Mouse (Mus musculus) cortical plate, adult 2 months (tissue): ENCODE results near the gene Arhgef33.

ENCODE experiments used
- CTCF ChIP-seq: fragments of 200-500 bp; IDR thresholded peaks from 2 replicates; pipeline ENCODE4 v1.5.1; 2011; ENCODE audit warnings: mild to moderate bottlenecking, control low read depth, low read length; ENCODE audit not compliant: insufficient read depth; ENCODE audit errors: extremely low read depth
- POLR2A ChIP-seq: fragments of 200-500 bp; IDR thresholded peaks from 2 replicates; pipeline ENCODE4 v1.6.1; 2011; ENCODE audit warnings: mild to moderate bottlenecking, low read length, control low read depth; ENCODE audit not compliant: insufficient read depth; ENCODE audit errors: extremely low read depth

GRCm38 (mm10) chr17:80346591-80347125, 39.5 kb downstream of the Arhgef33 start:
- TF ChIP-seq POLR2A (no peak), CTCF (no peak)
